Mouse (Mus musculus): ENCODE measurements around the gene Itgb2. TPM values are rescaled to one million over a fixed set of nuclear protein-coding genes. Genes with fewer than 3 reads are reported as not detected.

The Itgb2 gene
- polyA plus RNA-seq, 1 experiment from 2014 or later: 8.7 TPM

GRCm38 (mm10) chr10:77569973-77570658, 40.1 kb downstream of the Itgb2 start:
- Histone ChIP-seq H3K36me3 (ENCODE audit: control insufficient read depth, insufficient read depth) (no peaks in the 10 kb centered on the region), H3K27ac (ENCODE audit: low read length) (no peak overlapping the region), H3K4me2 (ENCODE audit: low read depth, low read length) (no peak overlapping the region), H3K4me3 (ENCODE audit: low read length) (no peak overlapping the region), H3K27me3 (ENCODE audit: control insufficient read depth, insufficient read depth, low read length) (no peaks in the 10 kb centered on the region), H3K4me1 (ENCODE audit: control insufficient read depth, insufficient read depth, low read length) (no peaks in the 10 kb centered on the region), H3K9me3 (replicated peaks; ENCODE audit: control insufficient read depth, low read length) (no peaks in the 10 kb centered on the region), H3K9ac (ENCODE audit: low read length) (no peak overlapping the region)
- ATAC-seq (replicated peaks; ENCODE audit: extremely low read depth, insufficient read depth, low FRiP score): no peak
- 40% methylated on average over 6 of the region's 6 CpGs for WGBS

- no peak overlapping the region for H3K27ac ChIP-seq (ENCODE audit: low read length)
- no peaks in the 10 kb centered on the region for H3K4me1 ChIP-seq (ENCODE audit: control insufficient read depth, insufficient read depth, low read length)
- no peaks in the 10 kb centered on the region for H3K27me3 ChIP-seq (ENCODE audit: control insufficient read depth, insufficient read depth, low read length)
- no peak overlapping the region for H3K9ac ChIP-seq (ENCODE audit: low read length)
- H3K4me3 ChIP-seq (ENCODE audit: low read length): no peak overlapping the region
- WGBS: 15% methylated on average over 3 of the region's 3 CpGs
- H3K4me2 ChIP-seq (ENCODE audit: low read depth, low read length): no peak overlapping the region
- no peaks in the 10 kb centered on the region for H3K9me3 ChIP-seq (replicated peaks; ENCODE audit: control insufficient read depth, low read length)
- no peak for ATAC-seq (replicated peaks; ENCODE audit: extremely low read depth, insufficient read depth, low FRiP score)
- no peaks in the 10 kb centered on the region for H3K36me3 ChIP-seq (ENCODE audit: control insufficient read depth, insufficient read depth)
Measured at GRCm38 (mm10) chr10:77572225-77572624, 42.2 kb downstream of the Itgb2 start.

- Histone ChIP-seq H3K9ac (ENCODE audit: low read length) (no peak overlapping the region), H3K4me1 (ENCODE audit: control insufficient read depth, insufficient read depth, low read length) (no peaks in the 10 kb centered on the region), H3K4me3 (ENCODE audit: low read length) (no peak overlapping the region), H3K27ac (ENCODE audit: low read length) (no peak overlapping the region), H3K36me3 (ENCODE audit: control insufficient read depth, insufficient read depth) (no peaks in the 10 kb centered on the region), H3K9me3 (replicated peaks; ENCODE audit: control insufficient read depth, low read length) (no peaks in the 10 kb centered on the region), H3K27me3 (ENCODE audit: control insufficient read depth, insufficient read depth, low read length) (no peaks in the 10 kb centered on the region), H3K4me2 (ENCODE audit: low read depth, low read length) (no peak overlapping the region)
- ATAC-seq (replicated peaks; ENCODE audit: extremely low read depth, insufficient read depth, low FRiP score): no peak
- 70% methylated on average over 1 of the region's 1 CpGs for WGBS
Measured at GRCm38 (mm10) chr10:77573162-77573561, 43.1 kb downstream of the Itgb2 start.

GRCm38 (mm10) chr10:77580027-77580920, 50.2 kb downstream of the Itgb2 start:
- Histone ChIP-seq H3K9ac (ENCODE audit: low read length) (no peak overlapping the region), H3K27ac (ENCODE audit: low read length) (peak overlapping the region; percentile 88), H3K36me3 (ENCODE audit: control insufficient read depth, insufficient read depth) (no peaks in the 10 kb centered on the region), H3K4me2 (ENCODE audit: low read depth, low read length) (0 out of 2 replicates have a peak overlapping the region, but pooled peaks have one; percentile 91), H3K9me3 (replicated peaks; ENCODE audit: control insufficient read depth, low read length) (no peaks in the 10 kb centered on the region), H3K27me3 (ENCODE audit: control insufficient read depth, insufficient read depth, low read length) (no peaks in the 10 kb centered on the region), H3K4me3 (ENCODE audit: low read length) (no peak overlapping the region), H3K4me1 (ENCODE audit: control insufficient read depth, insufficient read depth, low read length) (peaks cover 26% of the 10 kb centered on the region)
- no peak for ATAC-seq (replicated peaks; ENCODE audit: extremely low read depth, insufficient read depth, low FRiP score)
- WGBS: 46% methylated on average over 10 of the region's 10 CpGs

- peak overlapping the region; percentile 88 for H3K27ac ChIP-seq (ENCODE audit: low read length)
- 4% methylated on average over 8 of the region's 8 CpGs for WGBS
- H3K27me3 ChIP-seq (ENCODE audit: control insufficient read depth, insufficient read depth, low read length): no peaks in the 10 kb centered on the region
- no peaks in the 10 kb centered on the region for H3K9me3 ChIP-seq (replicated peaks; ENCODE audit: control insufficient read depth, low read length)
- peak overlapping the region; percentile 93 for H3K4me3 ChIP-seq (ENCODE audit: low read length)
- H3K4me1 ChIP-seq (ENCODE audit: control insufficient read depth, insufficient read depth, low read length): peaks cover 28% of the 10 kb centered on the region
- no peak for ATAC-seq (replicated peaks; ENCODE audit: extremely low read depth, insufficient read depth, low FRiP score)
- H3K36me3 ChIP-seq (ENCODE audit: control insufficient read depth, insufficient read depth): no peaks in the 10 kb centered on the region
- H3K4me2 ChIP-seq (ENCODE audit: low read depth, low read length): peak overlapping the region; percentile 91
- H3K9ac ChIP-seq (ENCODE audit: low read length): peak overlapping the region; percentile 78
Measured at GRCm38 (mm10) chr10:77581023-77581407, 51.0 kb downstream of the Itgb2 start.

GRCm38 (mm10) chr10:77581408-77582284, 51.6 kb downstream of the Itgb2 start, which contains the start of gene Pttg1ip:
Gene Pttg1ip (plus strand): TSS chr10:77581720.
- under 1% methylated on average over 64 of the region's 64 CpGs for WGBS
- ATAC-seq (replicated peaks; ENCODE audit: extremely low read depth, insufficient read depth, low FRiP score): peak; percentile 97
- peak within 1 kb of the TSS; percentile 94 for H3K9ac ChIP-seq (ENCODE audit: low read length)
- no peaks in the 10 kb centered on the region for H3K36me3 ChIP-seq (ENCODE audit: control insufficient read depth, insufficient read depth)
- peaks cover 31% of the 10 kb centered on the region for H3K4me1 ChIP-seq (ENCODE audit: control insufficient read depth, insufficient read depth, low read length)
- peak within 1 kb of the TSS; percentile 97 for H3K27ac ChIP-seq (ENCODE audit: low read length)
- no peaks in the 10 kb centered on the region for H3K27me3 ChIP-seq (ENCODE audit: control insufficient read depth, insufficient read depth, low read length)
- peak within 1 kb of the TSS; percentile 93 for H3K4me3 ChIP-seq (ENCODE audit: low read length)
- no peaks in the 10 kb centered on the region for H3K9me3 ChIP-seq (replicated peaks; ENCODE audit: control insufficient read depth, low read length)
- H3K4me2 ChIP-seq (ENCODE audit: low read depth, low read length): peak within 1 kb of the TSS; percentile 91

- Histone ChIP-seq H3K9ac (ENCODE audit: low read length) (peak overlapping the region; percentile 94), H3K27ac (ENCODE audit: low read length) (peak overlapping the region; percentile 97), H3K9me3 (replicated peaks; ENCODE audit: control insufficient read depth, low read length) (no peaks in the 10 kb centered on the region), H3K4me3 (ENCODE audit: low read length) (peak overlapping the region; percentile 93), H3K27me3 (ENCODE audit: control insufficient read depth, insufficient read depth, low read length) (no peaks in the 10 kb centered on the region), H3K36me3 (ENCODE audit: control insufficient read depth, insufficient read depth) (peaks cover 2% of the 10 kb centered on the region; the same call in 1 of the 2 replicates), H3K4me2 (ENCODE audit: low read depth, low read length) (peak overlapping the region; percentile 91), H3K4me1 (ENCODE audit: control insufficient read depth, insufficient read depth, low read length) (peaks cover 32% of the 10 kb centered on the region)
- WGBS: 6% methylated on average over 8 of the region's 8 CpGs
- ATAC-seq (replicated peaks; ENCODE audit: extremely low read depth, insufficient read depth, low FRiP score): no peak
Measured at GRCm38 (mm10) chr10:77582285-77582618, 52.2 kb downstream of the Itgb2 start.

- WGBS: 65% methylated on average over 10 of the region's 10 CpGs
- no peak overlapping the region for H3K9ac ChIP-seq (ENCODE audit: low read length)
- H3K4me2 ChIP-seq (ENCODE audit: low read depth, low read length): peak overlapping the region; percentile 14; the same call in 1 of the 2 replicates
- no peaks in the 10 kb centered on the region for H3K27me3 ChIP-seq (ENCODE audit: control insufficient read depth, insufficient read depth, low read length)
- peaks cover 11% of the 10 kb centered on the region for H3K36me3 ChIP-seq (ENCODE audit: control insufficient read depth, insufficient read depth)
- H3K27ac ChIP-seq (ENCODE audit: low read length): peak overlapping the region; percentile 30; the same call in 1 of the 2 replicates
- 0 out of 2 replicates have a peak overlapping the region, but pooled peaks have one; percentile 5 for H3K4me3 ChIP-seq (ENCODE audit: low read length)
- ATAC-seq (replicated peaks; ENCODE audit: extremely low read depth, insufficient read depth, low FRiP score): no peak
- no peaks in the 10 kb centered on the region for H3K9me3 ChIP-seq (replicated peaks; ENCODE audit: control insufficient read depth, low read length)
- peaks cover 38% of the 10 kb centered on the region for H3K4me1 ChIP-seq (ENCODE audit: control insufficient read depth, insufficient read depth, low read length)
Measured at GRCm38 (mm10) chr10:77583795-77584422, 53.9 kb downstream of the Itgb2 start.

Measured in heart, embryonic 16.5 days (tissue).